Mouse (Mus musculus): ENCODE measurements around the gene Slc37a1.
A peak's percentile ranks its signal among the peaks of the same experiment; 100 is the strongest.
"Not testable (repeated sequence)": the region's sequence is repeated elsewhere in the genome, so short reads cannot be mapped to it uniquely, and the experiment has no call there.

The Slc37a1 gene

GRCm38 (mm10) chr17:31351984-31352383, 65.4 kb downstream of the Slc37a1 start:
- no peak for DNase-seq (ENCODE audit: low spot score in 2 of 2)

- no peak for DNase-seq (ENCODE audit: low spot score in 2 of 2)
These were observed 66.7 kb downstream of the Slc37a1 start for GRCm38 (mm10) chr17:31353255-31353654.

- DNase-seq (ENCODE audit: low spot score in 2 of 2) = not testable (repeated sequence)
These were observed 68.1 kb downstream of the Slc37a1 start for GRCm38 (mm10) chr17:31354684-31355083.

- no peak for DNase-seq (ENCODE audit: low spot score in 2 of 2)
These were observed 69.4 kb downstream of the Slc37a1 start for GRCm38 (mm10) chr17:31355792-31356502.

- DNase-seq (ENCODE audit: low spot score in 2 of 2) = no peak
These were observed 74.0 kb downstream of the Slc37a1 start for GRCm38 (mm10) chr17:31360582-31360981.

- no peak for DNase-seq (ENCODE audit: low spot score in 2 of 2)
These were observed 79.1 kb downstream of the Slc37a1 start for GRCm38 (mm10) chr17:31365586-31366166.

GRCm38 (mm10) chr17:31370221-31370620, 83.6 kb downstream of the Slc37a1 start:
- DNase-seq (ENCODE audit: low spot score in 2 of 2) = no peak

- DNase-seq (ENCODE audit: low spot score in 2 of 2) = no peak
These were observed 84.3 kb downstream of the Slc37a1 start for GRCm38 (mm10) chr17:31370931-31371330.

- DNase-seq (ENCODE audit: low spot score in 2 of 2) = peak; percentile 56 to 71
These were observed 91.4 kb downstream of the Slc37a1 start for GRCm38 (mm10) chr17:31377961-31378360.

- no peak for DNase-seq (ENCODE audit: low spot score in 2 of 2)
These were observed 91.8 kb downstream of the Slc37a1 start for GRCm38 (mm10) chr17:31378361-31378761.

DNA sequence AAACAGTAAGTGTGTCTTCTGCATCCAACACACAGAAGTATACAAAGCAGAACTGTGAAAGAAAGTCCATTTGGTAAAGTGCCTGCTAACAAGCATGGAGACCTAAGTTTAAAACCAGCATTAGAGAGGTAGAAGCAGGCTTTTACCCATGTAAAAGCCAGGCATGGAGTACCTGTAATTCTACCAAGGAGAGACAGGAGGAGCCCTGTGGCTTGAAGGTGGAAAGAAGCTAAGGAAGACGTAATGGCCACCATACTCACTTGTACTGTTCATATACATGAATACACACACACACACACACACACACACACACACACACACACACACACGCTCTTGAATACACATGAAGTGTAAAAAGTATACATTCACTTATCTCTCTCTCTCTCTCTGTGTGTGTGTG, 92.5 kb downstream of the Slc37a1 start:
- DNase-seq (ENCODE audit: low spot score in 2 of 2) = no peak

GRCm38 (mm10) chr17:31379863-31380262, 93.3 kb downstream of the Slc37a1 start:
- no peak for DNase-seq (ENCODE audit: low spot score in 2 of 2)

GRCm38 (mm10) chr17:31383320-31383719, 96.7 kb downstream of the Slc37a1 start:
- no peak for DNase-seq (ENCODE audit: low spot score in 2 of 2)

DNA sequence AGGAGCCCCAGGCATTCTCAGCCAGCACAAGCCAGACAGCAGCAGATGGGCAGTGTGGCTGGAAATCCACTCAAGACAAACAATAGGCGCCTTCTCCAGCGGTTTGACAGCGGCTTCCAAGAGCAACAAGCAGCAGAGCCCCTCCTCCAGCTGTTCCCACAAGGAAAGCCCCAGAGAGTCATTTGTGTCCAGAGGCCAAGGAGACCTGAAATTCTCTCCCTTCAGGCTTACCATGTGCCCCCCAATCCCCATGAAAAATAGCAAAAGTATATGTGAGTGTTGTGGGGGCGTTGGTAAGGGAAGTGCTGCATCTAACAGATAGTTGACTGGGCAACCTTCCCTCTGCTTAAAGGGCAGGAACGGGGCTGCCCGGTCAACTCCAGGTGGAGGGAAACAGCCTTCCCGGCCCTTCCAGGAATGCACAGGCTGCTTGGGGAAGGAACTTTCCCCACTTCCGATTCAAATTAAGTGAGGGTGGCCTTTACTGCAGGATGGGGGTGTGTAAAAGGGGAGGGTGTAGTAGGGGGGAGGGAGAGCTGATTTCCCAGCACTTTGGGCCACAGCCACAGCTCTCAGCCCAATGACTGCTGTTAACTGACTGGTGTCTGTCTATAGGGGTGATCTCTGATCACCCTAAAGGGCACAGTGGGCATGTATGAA, 98.5 kb downstream of the Slc37a1 start:
- DNase-seq (ENCODE audit: low spot score in 2 of 2) = no peak

GRCm38 (mm10) chr17:31385671-31386665, 99.4 kb downstream of the Slc37a1 start, which contains the start of gene Pde9a:
Pde9a (plus strand) TSS chr17:31386210.
- peak; percentile 26 to 34 for DNase-seq (ENCODE audit: low spot score in 2 of 2)

- no peak for DNase-seq (ENCODE audit: low spot score in 2 of 2)
These were observed 100.2 kb downstream of the Slc37a1 start for GRCm38 (mm10) chr17:31386766-31387275.

DNA sequence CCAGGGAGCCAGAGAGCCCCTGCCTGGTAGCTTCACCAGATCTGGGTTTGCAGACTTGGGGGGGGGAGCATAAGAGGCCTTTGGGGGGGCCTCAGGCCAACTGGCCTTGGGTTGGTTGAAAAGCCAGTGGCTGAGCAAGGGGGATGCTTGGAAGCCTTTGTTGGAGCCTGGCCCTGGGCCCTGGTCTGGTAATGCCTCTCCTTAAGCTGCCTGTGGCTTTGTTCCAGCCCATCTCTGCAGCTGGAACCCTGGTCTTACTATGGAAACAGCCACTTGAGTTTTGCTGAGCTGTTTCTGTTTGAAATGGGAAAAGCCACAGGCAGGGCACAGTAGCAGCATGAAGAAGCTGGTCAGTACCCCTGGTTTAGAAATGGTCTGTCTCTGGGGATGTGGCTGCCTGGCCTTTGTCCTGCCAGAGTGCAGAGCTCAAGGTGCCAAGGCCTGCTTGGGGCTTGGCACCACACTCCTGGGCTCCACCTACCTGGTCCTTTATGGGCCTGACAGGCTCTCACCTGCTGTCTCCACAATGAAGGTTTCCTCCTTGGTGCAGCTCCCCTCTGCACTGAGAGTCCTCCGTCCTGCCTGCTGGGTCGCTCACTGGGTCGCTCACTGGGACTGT, 102.9 kb downstream of the Slc37a1 start:
- DNase-seq (ENCODE audit: low spot score in 2 of 2) = no peak

DNA sequence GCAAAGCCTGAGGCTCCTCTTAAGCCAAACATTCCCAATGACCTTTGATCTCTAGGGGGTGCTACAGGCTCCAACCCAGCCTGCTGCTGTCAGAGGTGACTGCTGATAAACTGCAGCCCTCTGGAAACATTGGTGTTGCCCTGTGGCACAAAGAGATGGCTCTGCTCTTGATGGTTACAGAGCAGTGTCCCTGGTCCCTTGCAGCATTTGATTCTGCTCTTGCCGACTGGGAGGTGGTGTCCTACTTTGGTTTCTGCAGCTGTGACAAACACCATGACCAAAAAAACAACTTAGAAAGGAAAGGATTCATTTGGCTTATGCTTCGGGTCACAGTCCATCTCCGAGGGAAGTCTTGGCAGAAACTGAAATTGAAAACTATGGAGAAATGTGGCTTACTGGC, 104.9 kb downstream of the Slc37a1 start:
- DNase-seq (ENCODE audit: low spot score in 2 of 2) = no peak

- no peak for DNase-seq (ENCODE audit: low spot score in 2 of 2)
These were observed 105.4 kb downstream of the Slc37a1 start for GRCm38 (mm10) chr17:31392041-31392440.

DNA sequence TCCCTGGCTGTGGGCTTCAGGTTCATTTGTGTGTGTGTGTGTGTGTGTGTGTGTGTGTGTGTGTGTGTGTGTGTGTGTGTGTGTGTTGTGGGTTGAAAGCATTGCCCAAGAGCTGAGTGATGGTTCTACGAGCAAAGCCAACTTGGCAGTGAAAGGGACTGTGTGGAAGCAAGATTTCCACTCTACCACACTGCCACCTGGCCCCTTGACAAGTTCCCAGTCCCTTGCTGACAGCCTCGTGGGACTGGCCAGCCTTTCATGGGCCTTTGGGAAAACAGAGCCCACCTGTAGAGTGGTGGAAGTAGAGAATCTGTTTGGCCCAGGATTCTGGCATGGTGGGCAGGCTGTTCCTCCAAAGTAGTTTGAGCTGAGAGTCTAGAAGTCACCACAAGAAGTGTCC, 107.2 kb downstream of the Slc37a1 start:
- no peak for DNase-seq (ENCODE audit: low spot score in 2 of 2)

- no peak for DNase-seq (ENCODE audit: low spot score in 2 of 2)
These were observed 113.7 kb downstream of the Slc37a1 start for GRCm38 (mm10) chr17:31400294-31400693.

Measured in frontal cortex, postnatal 25 days (tissue).